Mouse (Mus musculus) midbrain, postnatal 0 days (tissue): ENCODE measurements around the gene Eprs. TPM values are rescaled to one million over a fixed set of nuclear protein-coding genes. Genes with fewer than 3 reads are reported as not detected.

Experiments used
- ATAC-seq: fragments of 200-750 bp; cut with Nextera tagmentation; 2 replicates; pipeline ENCODE4 v1.8.0; 2017; ENCODE audit warnings: moderate number of reproducible peaks, mild to moderate bottlenecking, moderate TSS enrichment, moderate library complexity; ENCODE audit not compliant: low FRiP score
- DNase-seq: peaks from one replicate; pipeline ENCODE4 v3.0.0-alpha.2; 2015; ENCODE audit warnings: low spot score
- H3K27ac ChIP-seq: fragments of 300-500 bp; sonication (generic); 2 replicates; pipeline ENCODE4 v1.5.1; 2014; ENCODE audit warnings: low read depth, mild to moderate bottlenecking, low read length, mixed read lengths
- H3K27me3 ChIP-seq: fragments of 300-500 bp; sonication (generic); 2 replicates; pipeline ENCODE4 v1.6.1; 2014; ENCODE audit warnings: low read length, control low read depth, mixed read lengths; ENCODE audit not compliant: insufficient read depth
- H3K36me3 ChIP-seq: fragments of 300-500 bp; sonication (generic); 2 replicates; pipeline ENCODE4 v1.6.1; 2014; ENCODE audit warnings: low read length, control low read depth, mixed read lengths; ENCODE audit not compliant: insufficient read depth
- H3K4me1 ChIP-seq: fragments of 300-500 bp; sonication (generic); 2 replicates; pipeline ENCODE4 v1.6.1; 2014; ENCODE audit warnings: mild to moderate bottlenecking, control low read depth, antibody characterized with exemption, low read length, mixed read lengths; ENCODE audit not compliant: insufficient read depth
- H3K4me2 ChIP-seq: fragments of 300-500 bp; sonication (generic); 2 replicates; pipeline ENCODE4 v1.6.1; 2014; ENCODE audit warnings: low read depth, mild to moderate bottlenecking, low read length, mixed read lengths; ENCODE audit not compliant: poor library complexity, severe bottlenecking
- H3K4me3 ChIP-seq: fragments of 300-500 bp; sonication (generic); 2 replicates; pipeline ENCODE4 v1.5.1; 2014; ENCODE audit warnings: low read depth, mild to moderate bottlenecking, low read length, moderate library complexity
- H3K9ac ChIP-seq: fragments of 300-500 bp; sonication (generic); replicated peaks from 2 replicates; pipeline ENCODE4 v1.6.1; 2014; ENCODE audit warnings: mild to moderate bottlenecking, low read length, moderate library complexity, mixed read lengths; ENCODE audit not compliant: poor library complexity, severe bottlenecking
- H3K9me3 ChIP-seq: fragments of 300-500 bp; sonication (generic); 2 replicates; pipeline ENCODE4 v1.6.1; 2016; ENCODE audit warnings: low read length, control low read depth
- CTCF ChIP-seq: IDR thresholded peaks from 2 replicates; pipeline ENCODE4 v1.5.1; 2016; ENCODE audit warnings: antibody characterized with exemption, mild to moderate bottlenecking
- WGBS: fragments of 180-500 bp; shearing (Covaris S2); extraction: QIAGEN DNeasy Blood & Tissue Kit; methylation state at CpG from one replicate; pipeline ENCODE4 v1.1.7; 2014; 5-methylcytosine and 5-hydroxymethylcytosine counted together
- polyA plus RNA-seq: library from polyadenylated mRNA; unstranded; fragments of >200 nt; fragmentation: Nextera tagmentation; extraction: Ambion mirVana; gene quantifications from 2 replicates; pipeline ENCODE4 v1.2.1, GENCODE M21; 2015
- total RNA-seq: library from RNA; depleted of rRNA; stranded (reverse); fragments of >200 nt; gene quantifications from 2 replicates; pipeline ENCODE4 v1.2.3, GENCODE M21; 2014

Eprs gene
- total and polyA plus RNA-seq, 2 experiments from 2014 or later = 71.7 to 119 TPM

GRCm38 (mm10) chr1:185441703-185442472, 79.0 kb downstream of the Eprs start:
- ATAC-seq = 0 out of 2 replicates have a peak, but pooled peaks have one; percentile 49
- Histone ChIP-seq H3K4me3 (no peak overlapping the region), H3K4me1 (0 out of 2 replicates have a peak, but pooled peaks cover 2% of the 10 kb centered on the region), H3K9me3 (no peaks in the 10 kb centered on the region), H3K36me3 (no peaks in the 10 kb centered on the region), H3K27ac (no peak overlapping the region; the same call in 1 of the 2 replicates), H3K9ac (no peak overlapping the region), H3K4me2 (no peak overlapping the region), H3K27me3 (no peaks in the 10 kb centered on the region)
- DNase-seq = peak; percentile 87
- 59% methylated on average over 18 of the region's 18 CpGs for WGBS
- TF ChIP-seq CTCF = no peak

- TF ChIP-seq CTCF = no peak
- Histone ChIP-seq H3K27ac (no peak overlapping the region), H3K4me1 (no peaks in the 10 kb centered on the region), H3K9me3 (no peaks in the 10 kb centered on the region), H3K4me3 (no peak overlapping the region), H3K4me2 (no peak overlapping the region), H3K27me3 (no peaks in the 10 kb centered on the region), H3K36me3 (no peaks in the 10 kb centered on the region; the same call in 1 of the 2 replicates), H3K9ac (no peak overlapping the region)
- DNase-seq (no peak), ATAC-seq (no peak)
- WGBS = 90% methylated on average over 7 of the region's 7 CpGs
Observed at GRCm38 (mm10) chr1:185448936-185449335, 86.1 kb downstream of the Eprs start.

- H3K4me2 ChIP-seq = no peak overlapping the region
- H3K9ac ChIP-seq = no peak overlapping the region
- no peaks in the 10 kb centered on the region for H3K4me1 ChIP-seq
- H3K4me3 ChIP-seq = no peak overlapping the region
- DNase-seq (no peak), ATAC-seq (no peak)
- no peaks in the 10 kb centered on the region; the same call in 1 of the 2 replicates for H3K36me3 ChIP-seq
- H3K27me3 ChIP-seq = no peaks in the 10 kb centered on the region
- no peak overlapping the region for H3K27ac ChIP-seq
- 81% methylated on average over 2 of the region's 2 CpGs for WGBS
- H3K9me3 ChIP-seq = no peaks in the 10 kb centered on the region
- no peak for TF ChIP-seq CTCF
Observed at GRCm38 (mm10) chr1:185449727-185450126, 86.9 kb downstream of the Eprs start.

- H3K4me3 ChIP-seq = no peak overlapping the region
- DNase-seq = no peak
- TF ChIP-seq CTCF = no peak
- H3K36me3 ChIP-seq = no peaks in the 10 kb centered on the region; the same call in 1 of the 2 replicates
- no peak overlapping the region for H3K4me2 ChIP-seq
- H3K9ac ChIP-seq = no peak overlapping the region
- no peaks in the 10 kb centered on the region for H3K27me3 ChIP-seq
- 83% methylated on average over 8 of the region's 8 CpGs for whole genome bisulfite sequencing
- H3K9me3 ChIP-seq = no peaks in the 10 kb centered on the region
- H3K4me1 ChIP-seq = peaks cover 3% of the 10 kb centered on the region; the same call in 1 of the 2 replicates
- no peak for ATAC-seq
- no peak overlapping the region for H3K27ac ChIP-seq
Observed at GRCm38 (mm10) chr1:185451077-185451476, 88.2 kb downstream of the Eprs start.

- no peak overlapping the region for H3K9ac ChIP-seq
- H3K9me3 ChIP-seq = no peaks in the 10 kb centered on the region
- no peak overlapping the region for H3K27ac ChIP-seq
- no peaks in the 10 kb centered on the region for H3K27me3 ChIP-seq
- TF ChIP-seq CTCF = no peak
- H3K4me1 ChIP-seq = peaks cover 6% of the 10 kb centered on the region
- no peak for DNase-seq
- WGBS = 92% methylated on average over 3 of the region's 3 CpGs
- H3K4me3 ChIP-seq = no peak overlapping the region
- no peak for ATAC-seq
- no peak overlapping the region for H3K4me2 ChIP-seq
- H3K36me3 ChIP-seq = no peaks in the 10 kb centered on the region; the same call in 1 of the 2 replicates
Observed at GRCm38 (mm10) chr1:185451495-185451894, 88.7 kb downstream of the Eprs start.

GRCm38 (mm10) chr1:185452461-185452860, 89.6 kb downstream of the Eprs start:
- ATAC-seq = no peak
- Histone ChIP-seq H3K4me1 (peaks cover 10% of the 10 kb centered on the region), H3K27ac (no peak overlapping the region), H3K4me2 (no peak overlapping the region), H3K9ac (no peak overlapping the region), H3K9me3 (no peaks in the 10 kb centered on the region), H3K36me3 (no peaks in the 10 kb centered on the region; the same call in 1 of the 2 replicates), H3K4me3 (no peak overlapping the region), H3K27me3 (no peaks in the 10 kb centered on the region)
- no peak for DNase-seq
- TF ChIP-seq CTCF = no peak
- WGBS = 93% methylated on average over 6 of the region's 6 CpGs
